Mouse (Mus musculus): ENCODE results near the gene Usp10. TPM values are rescaled to one million over a fixed set of nuclear protein-coding genes. Genes with fewer than 3 reads are reported as not detected.

The Usp10 gene
- total RNA-seq (2014; fragmentation: Nextera tagmentation) (108 and 110 TPM in 2 replicates), total RNA-seq (2017) (42.7 and 49.3 TPM in 2 replicates), polyA plus RNA-seq (2012) (45.2 and 61.0 TPM in 2 replicates)

GRCm38 (mm10) chr8:119909944-119910546 lies at the start of gene Usp10:
Gene Usp10 (plus strand): TSS chr8:119910360.
- no peak for DNase-seq (ENCODE audit: low spot score)
- Histone ChIP-seq H3K36me3 (replicated peaks) (peaks cover 16% of the 10 kb centered on the region), H3K27me3 (ENCODE audit: insufficient read depth, low read length) (no peaks in the 10 kb centered on the region), H3K9me3 (replicated peaks) (no peaks in the 10 kb centered on the region), H3K4me3 (ENCODE audit: low read depth, low read length) (peak within 1 kb of the TSS; percentile 94), H3K4me1 (ENCODE audit: insufficient read depth, low read depth, low read length) (peaks cover 47% of the 10 kb centered on the region)
- ATAC-seq (ENCODE audit: extremely low read depth, insufficient number of reproducible peaks, low FRiP score, poor library complexity, severe bottlenecking) = peak; percentile 60
- no peak for TF ChIP-seq POLR2AphosphoS5 (IDR thresholded peaks at IDR 0.05; ENCODE audit: insufficient replicate concordance, low read depth, low read length)
- TF ChIP-seq TAL1 (conservative IDR thresholded peaks at IDR 0.05; ENCODE audit: low read depth, low read length) = no peak
- TF ChIP-seq CTCF (IDR thresholded peaks at IDR 0.05; ENCODE audit: low read depth, low read length) = no peak
- TF ChIP-seq GATA1 (IDR thresholded peaks at IDR 0.05; ENCODE audit: borderline replicate concordance, low read length) = no peak
- no peak for TF ChIP-seq GATA2 (IDR thresholded peaks at IDR 0.05; ENCODE audit: borderline replicate concordance, low read depth, low read length)

- ATAC-seq (ENCODE audit: extremely low read depth, insufficient number of reproducible peaks, low FRiP score, poor library complexity, severe bottlenecking) (peak; percentile 97), DNase-seq (ENCODE audit: low spot score) (peak; percentile 93)
- Histone ChIP-seq H3K36me3 (replicated peaks) (peaks cover 14% of the 10 kb centered on the region), H3K4me1 (ENCODE audit: insufficient read depth, low read depth, low read length) (peaks cover 18% of the 10 kb centered on the region), H3K27me3 (ENCODE audit: insufficient read depth, low read length) (peaks cover 24% of the 10 kb centered on the region), H3K9me3 (replicated peaks) (no peaks in the 10 kb centered on the region), H3K4me3 (ENCODE audit: low read depth, low read length) (peak within 1 kb of the TSS; percentile 88)
- no peak for TF ChIP-seq CTCF (IDR thresholded peaks at IDR 0.05; ENCODE audit: low read depth, low read length)
- TF ChIP-seq POLR2AphosphoS5 (IDR thresholded peaks at IDR 0.05; ENCODE audit: insufficient replicate concordance, low read depth, low read length) = no peak
- TF ChIP-seq GATA1 (IDR thresholded peaks at IDR 0.05; ENCODE audit: borderline replicate concordance, low read length) = no peak
- TF ChIP-seq TAL1 (conservative IDR thresholded peaks at IDR 0.05; ENCODE audit: low read depth, low read length) = no peak
- TF ChIP-seq GATA2 (IDR thresholded peaks at IDR 0.05; ENCODE audit: borderline replicate concordance, low read depth, low read length) = no peak
Measured at GRCm38 (mm10) chr8:119861706-119862389, 48.3 kb upstream of the Usp10 start, which contains the start of gene Klhl36. Gene Klhl36 (plus strand): TSS chr8:119862266.

GRCm38 (mm10) chr8:119862390-119862734 lies 47.8 kb upstream of the Usp10 start:
- ATAC-seq (ENCODE audit: extremely low read depth, insufficient number of reproducible peaks, low FRiP score, poor library complexity, severe bottlenecking) (no peak), DNase-seq (ENCODE audit: low spot score) (no peak)
- peak overlapping the region; percentile 88 for H3K4me3 ChIP-seq (ENCODE audit: low read depth, low read length)
- H3K27me3 ChIP-seq (ENCODE audit: insufficient read depth, low read length) = peaks cover 24% of the 10 kb centered on the region
- TF ChIP-seq POLR2AphosphoS5 (IDR thresholded peaks at IDR 0.05; ENCODE audit: insufficient replicate concordance, low read depth, low read length) (no peak), TAL1 (conservative IDR thresholded peaks at IDR 0.05; ENCODE audit: low read depth, low read length) (no peak), CTCF (IDR thresholded peaks at IDR 0.05; ENCODE audit: low read depth, low read length) (no peak), GATA2 (IDR thresholded peaks at IDR 0.05; ENCODE audit: borderline replicate concordance, low read depth, low read length) (no peak), GATA1 (IDR thresholded peaks at IDR 0.05; ENCODE audit: borderline replicate concordance, low read length) (no peak)
- peaks cover 18% of the 10 kb centered on the region for H3K4me1 ChIP-seq (ENCODE audit: insufficient read depth, low read depth, low read length)
- H3K9me3 ChIP-seq (replicated peaks) = no peaks in the 10 kb centered on the region
- H3K36me3 ChIP-seq (replicated peaks) = peaks cover 17% of the 10 kb centered on the region

GRCm38 (mm10) chr8:119862749-119863148 lies 47.4 kb upstream of the Usp10 start:
- no peak for TF ChIP-seq CTCF (IDR thresholded peaks at IDR 0.05; ENCODE audit: low read depth, low read length)
- TF ChIP-seq GATA2 (IDR thresholded peaks at IDR 0.05; ENCODE audit: borderline replicate concordance, low read depth, low read length) = no peak
- no peak for TF ChIP-seq GATA1 (IDR thresholded peaks at IDR 0.05; ENCODE audit: borderline replicate concordance, low read length)
- no peak for TF ChIP-seq TAL1 (conservative IDR thresholded peaks at IDR 0.05; ENCODE audit: low read depth, low read length)
- TF ChIP-seq POLR2AphosphoS5 (IDR thresholded peaks at IDR 0.05; ENCODE audit: insufficient replicate concordance, low read depth, low read length) = no peak
- Histone ChIP-seq H3K4me1 (ENCODE audit: insufficient read depth, low read depth, low read length) (peaks cover 18% of the 10 kb centered on the region), H3K9me3 (replicated peaks) (no peaks in the 10 kb centered on the region), H3K27me3 (ENCODE audit: insufficient read depth, low read length) (peaks cover 21% of the 10 kb centered on the region), H3K4me3 (ENCODE audit: low read depth, low read length) (peak overlapping the region; percentile 88), H3K36me3 (replicated peaks) (peaks cover 17% of the 10 kb centered on the region)
- DNase-seq (ENCODE audit: low spot score) (no peak), ATAC-seq (ENCODE audit: extremely low read depth, insufficient number of reproducible peaks, low FRiP score, poor library complexity, severe bottlenecking) (no peak)

- H3K9me3 ChIP-seq (replicated peaks) = peaks cover 9% of the 10 kb centered on the region
- H3K36me3 ChIP-seq (replicated peaks) = peaks cover 55% of the 10 kb centered on the region
- ATAC-seq (ENCODE audit: extremely low read depth, insufficient number of reproducible peaks, low FRiP score, poor library complexity, severe bottlenecking) (no peak), DNase-seq (ENCODE audit: low spot score) (no peak)
- H3K27me3 ChIP-seq (ENCODE audit: insufficient read depth, low read length) = peaks cover 3% of the 10 kb centered on the region; the same call in 1 of the 2 replicates
- no peak for TF ChIP-seq TAL1 (conservative IDR thresholded peaks at IDR 0.05; ENCODE audit: low read depth, low read length)
- TF ChIP-seq CTCF (IDR thresholded peaks at IDR 0.05; ENCODE audit: low read depth, low read length) = no peak
- no peak for TF ChIP-seq GATA1 (IDR thresholded peaks at IDR 0.05; ENCODE audit: borderline replicate concordance, low read length)
- TF ChIP-seq POLR2AphosphoS5 (IDR thresholded peaks at IDR 0.05; ENCODE audit: insufficient replicate concordance, low read depth, low read length) = no peak
- TF ChIP-seq GATA2 (IDR thresholded peaks at IDR 0.05; ENCODE audit: borderline replicate concordance, low read depth, low read length) = no peak
- no peak overlapping the region for H3K4me3 ChIP-seq (ENCODE audit: low read depth, low read length)
- no peaks in the 10 kb centered on the region for H3K4me1 ChIP-seq (ENCODE audit: insufficient read depth, low read depth, low read length)
Measured at GRCm38 (mm10) chr8:119869616-119870015, 40.5 kb upstream of the Usp10 start.

GRCm38 (mm10) chr8:119873181-119873580 lies 37.0 kb upstream of the Usp10 start:
- no peaks in the 10 kb centered on the region for H3K4me1 ChIP-seq (ENCODE audit: insufficient read depth, low read depth, low read length)
- H3K27me3 ChIP-seq (ENCODE audit: insufficient read depth, low read length) = peaks cover 7% of the 10 kb centered on the region; the same call in 1 of the 2 replicates
- H3K36me3 ChIP-seq (replicated peaks) = peaks cover 51% of the 10 kb centered on the region
- peaks cover 9% of the 10 kb centered on the region for H3K9me3 ChIP-seq (replicated peaks)
- H3K4me3 ChIP-seq (ENCODE audit: low read depth, low read length) = no peak overlapping the region
- no peak for DNase-seq (ENCODE audit: low spot score)
- no peak for TF ChIP-seq GATA1 (IDR thresholded peaks at IDR 0.05; ENCODE audit: borderline replicate concordance, low read length)
- TF ChIP-seq POLR2AphosphoS5 (IDR thresholded peaks at IDR 0.05; ENCODE audit: insufficient replicate concordance, low read depth, low read length) = no peak
- no peak for TF ChIP-seq TAL1 (conservative IDR thresholded peaks at IDR 0.05; ENCODE audit: low read depth, low read length)
- no peak for TF ChIP-seq CTCF (IDR thresholded peaks at IDR 0.05; ENCODE audit: low read depth, low read length)
- no peak for TF ChIP-seq GATA2 (IDR thresholded peaks at IDR 0.05; ENCODE audit: borderline replicate concordance, low read depth, low read length)
- ATAC-seq (ENCODE audit: extremely low read depth, insufficient number of reproducible peaks, low FRiP score, poor library complexity, severe bottlenecking) = peak; percentile 28

Measured in G1E (cell line).